Comparison of ENCODE assay signal across 25 mouse cellular contexts in genomic region chr14:62963632-62964031, GRCm38 (mm10). TPM values are rescaled to one million over a fixed set of nuclear protein-coding genes. Genes with fewer than 3 reads are reported as not detected.
"Had no signal": no experiment of that assay in that cellular context is flagged by ENCODE, and none has a peak within 500 bp of the region (broad histone marks: within the 10 kb centered on the region; RNA-seq: fewer than 3 reads in every experiment).

No protein-coding gene starts in this region.

- H3K36me3 ChIP-seq: midbrain, embryonic 15.5 days; stomach, embryonic 15.5 days had no signal

- H3K27ac ChIP-seq: liver, embryonic 15.5 days; lung, embryonic 15.5 days; macrophage; midbrain, embryonic 12.5 days; midbrain, embryonic 15.5 days; neural tube, embryonic 12.5 days; stomach, embryonic 15.5 days; stomach, postnatal 0 days had no signal

- DNase-seq: liver, postnatal 0 days; lung, adult 2 months; lung, postnatal 14 days; lung, postnatal 36 days; right cerebral cortex, postnatal 14 days; thymus, adult 18-20 months; thymus, postnatal 14 days; thymus, postnatal 36 days had no signal

- H3K4me3 ChIP-seq: liver, embryonic 15.5 days; lung, embryonic 15.5 days; megakaryocyte, embryonic 14.5 days; midbrain, embryonic 12.5 days; midbrain, embryonic 15.5 days; neural tube, embryonic 12.5 days; stomach, embryonic 15.5 days had no signal

- H3K4me1 ChIP-seq: liver, embryonic 15.5 days; megakaryocyte, embryonic 14.5 days; stomach, embryonic 15.5 days had no signal

- H3K9ac ChIP-seq: liver, embryonic 15.5 days; liver, postnatal 0 days; lung, embryonic 15.5 days; midbrain, embryonic 12.5 days; midbrain, embryonic 15.5 days; neural tube, embryonic 12.5 days; stomach, embryonic 15.5 days had no signal

- ATAC-seq: liver, postnatal 0 days; lung, postnatal 0 days; midbrain, embryonic 15.5 days had no signal

- H3K27me3 ChIP-seq: liver, embryonic 15.5 days; lung, embryonic 15.5 days; midbrain, embryonic 12.5 days; midbrain, embryonic 15.5 days; neural tube, embryonic 12.5 days; stomach, embryonic 15.5 days had no signal

- H3K9me3 ChIP-seq: liver, embryonic 15.5 days; lung, embryonic 15.5 days; midbrain, embryonic 12.5 days; midbrain, embryonic 15.5 days; neural tube, embryonic 12.5 days; stomach, embryonic 15.5 days had no signal

- H3K4me2 ChIP-seq: liver, embryonic 15.5 days; lung, embryonic 15.5 days; midbrain, embryonic 12.5 days; midbrain, embryonic 15.5 days; neural tube, embryonic 12.5 days; stomach, embryonic 15.5 days had no signal

RNA-seq across cellular contexts. Expression of gene Defb48, which starts 20.7 kb away (rescaled TPM):
- total RNA-seq: midbrain, postnatal 0 days; monocyte, adult 5-6 weeks; neutrophil, adult 5-6 weeks had no signal
- polyA plus RNA-seq: liver, embryonic 15.5 days; liver, postnatal 0 days; lung, adult 2 months; lung, embryonic 15.5 days; lung, postnatal 0 days; macrophage; midbrain, embryonic 12.5 days; midbrain, embryonic 15.5 days; midbrain, postnatal 0 days; neural tube, embryonic 12.5 days; neural tube, embryonic 14.5 days; spleen, adult 2 months; stomach, embryonic 15.5 days; stomach, postnatal 0 days; testis, adult 2 months; thymus, postnatal 0 days had no signal

RNA-seq across cellular contexts. Expression of gene Defb47, which starts 34.2 kb away (rescaled TPM):
- total RNA-seq: midbrain, postnatal 0 days; monocyte, adult 5-6 weeks; neutrophil, adult 5-6 weeks had no signal
- polyA plus RNA-seq: liver, embryonic 15.5 days; liver, postnatal 0 days; lung, adult 2 months; lung, embryonic 15.5 days; lung, postnatal 0 days; macrophage; midbrain, embryonic 12.5 days; midbrain, embryonic 15.5 days; midbrain, postnatal 0 days; neural tube, embryonic 12.5 days; neural tube, embryonic 14.5 days; spleen, adult 2 months; stomach, embryonic 15.5 days; stomach, postnatal 0 days; testis, adult 2 months; thymus, postnatal 0 days had no signal

RNA-seq across cellular contexts. Expression of gene Defb43, which starts 47.9 kb away (rescaled TPM):
- total RNA-seq: midbrain, postnatal 0 days; monocyte, adult 5-6 weeks; neutrophil, adult 5-6 weeks had no signal
- polyA plus RNA-seq: liver, embryonic 15.5 days; liver, postnatal 0 days; lung, adult 2 months; lung, embryonic 15.5 days; lung, postnatal 0 days; macrophage; midbrain, embryonic 12.5 days; midbrain, embryonic 15.5 days; midbrain, postnatal 0 days; neural tube, embryonic 12.5 days; neural tube, embryonic 14.5 days; spleen, adult 2 months; stomach, embryonic 15.5 days; stomach, postnatal 0 days; testis, adult 2 months; thymus, postnatal 0 days had no signal
